Mouse (Mus musculus): Measurements from ENCODE around the gene Anapc4.

GRCm38 (mm10) chr5:52878847-52879246 lies 45.0 kb downstream of the Anapc4 start:
- TF ChIP-seq CTCF (conservative IDR thresholded peaks at IDR 0.05; ENCODE audit: insufficient read depth, insufficient read length, low read depth, low read length) (peak; percentile 88), POLR2A (IDR thresholded peaks at IDR 0.05; ENCODE audit: low read depth, low read length) (no peak)
